Mouse (Mus musculus): ENCODE results near the gene Fbh1. TPM values are rescaled to one million over a fixed set of nuclear protein-coding genes. Genes with fewer than 3 reads are reported as not detected.
A peak's percentile ranks its signal among the peaks of the same experiment; 100 is the strongest.

The Fbh1 gene
- 115 and 117 TPM in 2 replicates for polyA plus RNA-seq (2015; fragmentation: Nextera tagmentation; extraction: Ambion mirVana)

DNA sequence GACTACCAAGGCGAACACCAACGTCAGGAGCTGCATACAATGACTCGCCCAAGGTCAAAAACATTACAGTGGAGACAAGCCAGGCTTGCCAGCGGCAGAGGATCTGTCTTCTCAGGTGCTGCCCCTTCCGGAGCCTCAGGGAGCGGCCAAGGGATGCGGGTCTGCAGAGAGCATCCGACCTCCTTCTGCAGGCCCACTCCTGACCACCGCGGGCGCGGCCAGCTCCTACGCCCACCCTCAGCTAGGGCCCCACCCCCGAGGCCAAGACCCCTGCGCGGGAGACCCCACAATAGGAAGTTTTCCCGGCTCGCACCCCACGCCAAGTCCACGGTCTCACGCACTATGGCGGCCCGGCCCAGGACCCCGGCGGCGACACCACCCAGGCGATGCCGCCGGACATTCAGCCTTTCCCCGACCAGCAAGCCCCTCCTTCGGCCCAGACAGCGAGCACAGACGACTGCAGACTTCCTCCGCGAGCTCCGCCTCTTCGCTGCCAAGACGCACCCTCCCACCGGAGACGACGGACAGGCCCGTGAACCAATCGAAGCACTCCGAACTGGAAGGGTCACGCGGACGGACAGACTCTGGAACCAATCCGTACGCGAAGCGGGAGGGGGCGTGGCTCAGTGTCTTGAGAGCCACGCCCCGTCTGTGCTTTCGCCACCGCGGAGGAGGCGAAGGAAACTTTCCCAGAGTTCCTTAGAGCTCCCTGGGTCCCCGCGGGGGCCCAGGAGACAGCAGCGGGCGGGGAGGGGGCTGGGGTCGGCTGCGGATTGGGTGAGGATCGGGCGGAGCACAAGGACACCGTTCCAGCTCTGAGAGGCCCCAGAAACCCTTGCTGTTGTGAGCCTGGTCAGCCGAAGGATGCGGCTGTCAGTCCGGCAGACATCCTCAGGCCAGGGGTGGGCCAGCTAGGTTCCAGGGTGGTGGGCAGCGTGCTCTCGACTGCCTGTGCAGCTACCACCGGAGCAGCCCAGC is at the start of gene Fbh1, which contains the start of gene Ankrd16:
Gene Fbh1, minus strand, starts transcription at position 492 of the 978 bp plus-strand sequence.
Gene Ankrd16, plus strand, starts transcription at position 786 of the 978 bp plus-strand sequence.
- no peaks in the 10 kb centered on the region for H3K27me3 ChIP-seq
- WGBS, result under 1% methylated on average over 73 of the region's 73 CpGs
- peaks cover 26% of the 10 kb centered on the region for H3K4me1 ChIP-seq
- ATAC-seq (ENCODE audit: insufficient number of reproducible peaks, low FRiP score, low TSS enrichment, low read depth), result peak; percentile 97
- peak within 1 kb of the TSS; percentile 83 for H3K9ac ChIP-seq
- H3K4me3 ChIP-seq, result peak within 1 kb of the TSS; percentile 90
- peaks cover 20% of the 10 kb centered on the region for H3K36me3 ChIP-seq
- H3K27ac ChIP-seq, result peak within 1 kb of the TSS; percentile 97
- H3K9me3 ChIP-seq, result no peaks in the 10 kb centered on the region
- H3K4me2 ChIP-seq, result peak within 1 kb of the TSS; percentile 84

GRCm38 (mm10) chr2:11801299-11801930 is 24.0 kb upstream of the Fbh1 start:
- Histone ChIP-seq H3K9ac (no peak overlapping the region), H3K4me1 (no peaks in the 10 kb centered on the region), H3K9me3 (no peaks in the 10 kb centered on the region), H3K36me3 (no peaks in the 10 kb centered on the region), H3K4me2 (no peak overlapping the region), H3K4me3 (no peak overlapping the region), H3K27ac (no peak overlapping the region), H3K27me3 (no peaks in the 10 kb centered on the region)
- 78% methylated on average over 2 of the region's 2 CpGs for WGBS
- no peak for ATAC-seq (ENCODE audit: insufficient number of reproducible peaks, low FRiP score, low TSS enrichment, low read depth)

- no peaks in the 10 kb centered on the region for H3K4me1 ChIP-seq
- H3K27me3 ChIP-seq, result no peaks in the 10 kb centered on the region
- WGBS, result 45% methylated on average over 5 of the region's 5 CpGs
- no peak for ATAC-seq (ENCODE audit: insufficient number of reproducible peaks, low FRiP score, low TSS enrichment, low read depth)
- H3K9ac ChIP-seq, result no peak overlapping the region
- no peak overlapping the region for H3K27ac ChIP-seq
- H3K36me3 ChIP-seq, result peaks cover 18% of the 10 kb centered on the region; the same call in 1 of the 2 replicates
- H3K9me3 ChIP-seq, result no peaks in the 10 kb centered on the region
- no peak overlapping the region for H3K4me2 ChIP-seq
- H3K4me3 ChIP-seq, result no peak overlapping the region
Observed at GRCm38 (mm10) chr2:11797930-11798364, 20.6 kb upstream of the Fbh1 start.

DNA sequence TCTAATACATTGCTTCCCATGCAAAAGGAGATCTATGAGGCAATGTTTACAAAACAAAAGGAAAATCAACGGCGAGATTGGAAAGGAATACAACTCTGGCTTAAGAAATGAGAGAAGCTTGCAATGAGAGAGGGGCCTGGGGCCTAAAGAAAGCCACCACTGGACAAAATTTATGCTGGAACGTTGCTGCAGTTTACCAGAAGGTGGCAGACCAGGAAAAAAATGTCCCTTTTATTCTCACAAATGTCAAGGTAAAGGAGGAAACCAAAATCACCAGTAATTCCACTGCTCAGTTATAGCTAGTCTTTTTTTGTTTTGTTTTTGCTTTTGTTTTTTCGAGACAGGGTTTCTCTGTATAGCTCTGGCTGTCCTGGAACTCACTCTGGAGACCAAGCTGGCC is 17.3 kb upstream of the Fbh1 start:
- WGBS, result 72% methylated on average over 4 of the region's 4 CpGs
- Histone ChIP-seq H3K27me3 (no peaks in the 10 kb centered on the region), H3K9me3 (no peaks in the 10 kb centered on the region), H3K4me1 (no peaks in the 10 kb centered on the region), H3K9ac (no peak overlapping the region), H3K36me3 (peaks cover 44% of the 10 kb centered on the region), H3K4me2 (no peak overlapping the region), H3K4me3 (no peak overlapping the region), H3K27ac (no peak overlapping the region)
- no peak for ATAC-seq (ENCODE audit: insufficient number of reproducible peaks, low FRiP score, low TSS enrichment, low read depth)

GRCm38 (mm10) chr2:11784159-11784558 is 6.8 kb upstream of the Fbh1 start:
- ATAC-seq (ENCODE audit: insufficient number of reproducible peaks, low FRiP score, low TSS enrichment, low read depth), result no peak
- no peaks in the 10 kb centered on the region for H3K9me3 ChIP-seq
- no peaks in the 10 kb centered on the region for H3K27me3 ChIP-seq
- WGBS, result 95% methylated on average over 6 of the region's 6 CpGs
- no peak overlapping the region for H3K4me3 ChIP-seq
- no peak overlapping the region for H3K9ac ChIP-seq
- no peak overlapping the region for H3K27ac ChIP-seq
- peaks cover 75% of the 10 kb centered on the region for H3K36me3 ChIP-seq
- no peak overlapping the region for H3K4me2 ChIP-seq
- peaks cover 10% of the 10 kb centered on the region for H3K4me1 ChIP-seq

- WGBS, result under 1% methylated on average over 43 of the region's 43 CpGs
- peak; percentile 82 for ATAC-seq (ENCODE audit: insufficient number of reproducible peaks, low FRiP score, low TSS enrichment, low read depth)
- no peaks in the 10 kb centered on the region for H3K9me3 ChIP-seq
- H3K27ac ChIP-seq, result peak overlapping the region; percentile 97
- H3K4me1 ChIP-seq, result peaks cover 26% of the 10 kb centered on the region
- peak overlapping the region; percentile 84 for H3K4me2 ChIP-seq
- H3K9ac ChIP-seq, result peak overlapping the region; percentile 81
- H3K27me3 ChIP-seq, result no peaks in the 10 kb centered on the region
- H3K4me3 ChIP-seq, result peak overlapping the region; percentile 90
- H3K36me3 ChIP-seq, result peaks cover 28% of the 10 kb centered on the region
Observed at GRCm38 (mm10) chr2:11778087-11778823, 873 bp upstream of the Fbh1 start.

- Histone ChIP-seq H3K4me1 (peaks cover 26% of the 10 kb centered on the region), H3K9me3 (no peaks in the 10 kb centered on the region), H3K9ac (peak overlapping the region; percentile 83; the same call in 1 of the 2 replicates), H3K27ac (no peak overlapping the region), H3K4me2 (peak overlapping the region; percentile 84), H3K27me3 (no peaks in the 10 kb centered on the region), H3K36me3 (peaks cover 10% of the 10 kb centered on the region), H3K4me3 (peak overlapping the region; percentile 90)
- 52% methylated on average over 8 of the region's 8 CpGs for WGBS
- no peak for ATAC-seq (ENCODE audit: insufficient number of reproducible peaks, low FRiP score, low TSS enrichment, low read depth)
Observed at GRCm38 (mm10) chr2:11776415-11776814, 967 bp downstream of the Fbh1 start.

- Histone ChIP-seq H3K36me3 (0 out of 2 replicates have a peak, but pooled peaks cover 3% of the 10 kb centered on the region), H3K9ac (no peak overlapping the region), H3K4me3 (no peak overlapping the region), H3K9me3 (no peaks in the 10 kb centered on the region), H3K27me3 (no peaks in the 10 kb centered on the region), H3K4me1 (peaks cover 25% of the 10 kb centered on the region), H3K4me2 (no peak overlapping the region), H3K27ac (no peak overlapping the region)
- ATAC-seq (ENCODE audit: insufficient number of reproducible peaks, low FRiP score, low TSS enrichment, low read depth), result no peak
- WGBS, result 90% methylated on average over 5 of the region's 5 CpGs
Observed at GRCm38 (mm10) chr2:11775121-11775520, 2.3 kb downstream of the Fbh1 start.

DNA sequence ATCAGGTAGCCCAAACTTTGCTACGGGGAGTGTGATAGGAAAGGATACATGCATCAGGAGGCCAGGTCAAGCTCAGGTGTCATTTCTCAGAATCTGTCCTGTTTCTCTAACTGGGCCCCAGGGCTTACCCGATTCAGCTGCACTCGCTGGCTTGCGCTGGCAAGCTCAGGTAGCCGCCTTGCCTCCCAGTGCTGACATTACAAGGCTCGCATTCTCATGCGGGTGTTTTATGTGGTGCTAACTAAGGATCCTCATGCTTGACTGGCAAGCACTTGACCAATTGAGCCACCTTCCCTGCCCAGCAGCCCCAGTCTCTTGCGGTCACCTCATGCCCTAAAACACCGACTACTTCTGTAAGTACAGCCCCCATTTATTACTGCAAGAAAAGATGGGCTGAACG is 3.0 kb downstream of the Fbh1 start:
- no peak overlapping the region for H3K27ac ChIP-seq
- peaks cover 19% of the 10 kb centered on the region for H3K4me1 ChIP-seq
- ATAC-seq (ENCODE audit: insufficient number of reproducible peaks, low FRiP score, low TSS enrichment, low read depth), result no peak
- H3K27me3 ChIP-seq, result no peaks in the 10 kb centered on the region
- H3K4me3 ChIP-seq, result no peak overlapping the region
- peaks cover 3% of the 10 kb centered on the region for H3K36me3 ChIP-seq
- 76% methylated on average over 10 of the region's 10 CpGs for WGBS
- no peak overlapping the region for H3K4me2 ChIP-seq
- H3K9ac ChIP-seq, result no peak overlapping the region
- no peaks in the 10 kb centered on the region for H3K9me3 ChIP-seq

GRCm38 (mm10) chr2:11772401-11772800 is 5.0 kb downstream of the Fbh1 start:
- Histone ChIP-seq H3K4me1 (peaks cover 11% of the 10 kb centered on the region), H3K4me3 (no peak overlapping the region), H3K27me3 (no peaks in the 10 kb centered on the region), H3K27ac (no peak overlapping the region), H3K9ac (no peak overlapping the region), H3K4me2 (no peak overlapping the region), H3K9me3 (no peaks in the 10 kb centered on the region), H3K36me3 (peaks cover 21% of the 10 kb centered on the region)
- WGBS, result 85% methylated on average over 4 of the region's 4 CpGs
- ATAC-seq (ENCODE audit: insufficient number of reproducible peaks, low FRiP score, low TSS enrichment, low read depth), result no peak

GRCm38 (mm10) chr2:11771701-11772100 is 5.7 kb downstream of the Fbh1 start:
- Histone ChIP-seq H3K9me3 (no peaks in the 10 kb centered on the region), H3K27ac (no peak overlapping the region), H3K9ac (no peak overlapping the region), H3K4me2 (no peak overlapping the region), H3K4me3 (no peak overlapping the region), H3K36me3 (peaks cover 28% of the 10 kb centered on the region), H3K27me3 (no peaks in the 10 kb centered on the region), H3K4me1 (peaks cover 11% of the 10 kb centered on the region)
- 88% methylated on average over 4 of the region's 4 CpGs for WGBS
- ATAC-seq (ENCODE audit: insufficient number of reproducible peaks, low FRiP score, low TSS enrichment, low read depth), result no peak

Measured in limb, embryonic 15.5 days (tissue).